Mouse (Mus musculus) layer of hippocampus, adult 11-12 months (tissue): Measurements from ENCODE around the gene Arsk.

ENCODE experiments used
- DNase-seq: peaks from one replicate; pipeline ENCODE4 v3.0.0; 2022; ENCODE audit warnings: low spot score

Gene Arsk

DNA sequence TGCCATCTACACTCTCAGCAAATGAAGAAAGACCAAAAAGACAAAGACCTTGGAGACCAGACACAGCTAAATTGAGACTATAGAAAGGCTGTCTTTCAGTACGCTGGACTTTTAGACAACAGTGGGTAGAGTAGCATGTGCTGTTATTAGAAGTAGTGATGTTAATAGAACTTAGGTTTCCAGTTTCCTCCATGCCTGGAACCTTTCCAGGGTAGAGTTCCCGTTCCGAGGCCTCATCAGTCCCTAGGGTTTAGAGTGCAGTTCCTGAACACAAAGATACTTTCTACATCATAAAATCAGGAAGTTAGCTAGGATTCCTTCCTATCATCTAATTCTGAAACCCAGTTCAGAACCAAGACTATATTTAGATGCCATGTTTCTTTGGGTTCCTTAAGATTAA is 73.9 kb downstream of the Arsk start:
- no peak for DNase-seq

DNA sequence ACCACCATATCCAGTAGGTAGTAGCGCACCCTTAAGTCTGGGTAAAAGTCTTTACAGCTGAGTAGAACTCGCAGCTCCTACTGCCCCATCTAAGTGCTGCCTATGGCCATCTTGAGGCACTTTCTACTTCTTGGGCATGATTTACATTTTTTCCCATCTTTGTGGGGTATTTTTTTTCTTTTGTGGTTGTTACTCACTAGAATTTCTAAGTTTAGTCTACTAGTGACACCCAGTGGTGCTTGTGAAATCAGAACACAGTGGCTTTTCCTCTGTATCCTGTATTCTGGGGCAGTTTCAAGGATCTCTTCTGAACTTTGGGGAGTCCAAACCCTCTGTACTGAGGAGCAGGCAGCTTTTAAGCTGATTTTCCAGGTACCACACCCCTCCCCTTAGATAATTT is 76.7 kb downstream of the Arsk start:
- peak; percentile 15 for DNase-seq

DNA sequence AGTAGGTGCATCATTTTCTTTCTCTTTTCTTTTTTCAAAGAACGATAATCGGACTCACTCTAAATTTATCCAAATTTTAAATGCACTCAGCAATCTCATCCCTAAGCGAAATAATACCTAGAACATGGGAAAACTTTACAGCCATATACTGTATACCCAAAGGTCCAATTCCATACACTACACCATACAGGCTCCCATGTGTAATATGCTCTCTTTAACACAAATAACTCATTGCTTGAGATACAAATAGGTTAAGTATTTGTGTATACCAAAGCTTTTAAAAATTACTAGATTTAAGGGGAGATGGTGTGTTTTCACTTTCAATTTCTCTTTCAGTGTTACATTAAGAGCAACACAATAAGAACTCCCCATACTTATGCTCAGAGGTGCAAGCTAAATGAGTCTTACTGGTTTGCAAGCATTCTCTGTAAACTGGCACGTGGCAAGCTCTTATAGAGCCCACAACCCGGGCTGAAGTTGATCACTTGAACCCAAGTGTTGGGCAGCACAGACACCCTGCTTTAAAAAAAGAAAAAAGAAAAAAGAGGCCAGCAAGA is 79.5 kb downstream of the Arsk start:
- DNase-seq, result no peak

DNA sequence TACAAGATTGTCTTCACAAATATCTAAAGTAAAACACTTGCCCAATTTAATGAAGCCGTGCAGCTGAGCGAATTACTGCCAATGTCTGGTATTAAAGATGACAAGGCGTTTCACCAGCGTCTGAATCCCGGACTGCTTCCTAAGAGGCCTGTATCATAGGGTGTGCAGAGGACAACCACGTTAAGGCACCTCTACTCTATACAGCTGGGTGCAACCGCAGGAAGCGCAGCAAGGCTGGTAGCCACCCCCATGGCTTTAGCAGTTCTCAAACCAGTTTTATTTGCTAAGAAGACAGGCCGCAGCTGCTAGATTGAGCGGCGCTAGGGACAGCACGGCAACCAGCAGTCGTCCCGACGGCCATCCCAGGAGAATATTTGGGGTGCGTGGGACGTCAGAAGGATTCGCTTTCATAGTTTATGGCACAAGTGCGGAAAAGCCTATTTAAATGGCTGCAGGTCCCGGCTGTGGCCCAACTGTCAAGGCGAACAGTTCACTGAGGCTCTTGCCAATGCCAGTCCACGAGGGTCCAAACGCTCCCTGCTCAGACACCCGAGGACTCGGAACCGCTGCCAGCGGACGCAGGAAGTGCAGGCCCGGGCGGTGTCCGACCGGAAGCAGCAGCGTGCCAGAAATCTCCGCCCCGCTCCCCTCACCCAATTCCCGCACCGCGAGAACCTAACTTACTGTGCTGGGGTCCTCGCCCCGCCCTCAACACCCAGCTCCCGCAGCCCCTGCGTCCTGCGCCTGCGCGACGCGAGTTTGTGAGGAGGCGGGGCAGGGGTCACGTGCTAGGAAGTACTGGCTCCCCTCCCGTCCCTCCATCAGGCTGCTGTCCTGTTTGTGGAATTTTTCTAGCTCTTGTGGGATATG is 80.3 kb downstream of the Arsk start, which contains the start of gene Rfesd:
Rfesd (minus strand) TSS at position 746 of the 870 bp plus-strand sequence.
- DNase-seq, result peak; percentile 97

DNA sequence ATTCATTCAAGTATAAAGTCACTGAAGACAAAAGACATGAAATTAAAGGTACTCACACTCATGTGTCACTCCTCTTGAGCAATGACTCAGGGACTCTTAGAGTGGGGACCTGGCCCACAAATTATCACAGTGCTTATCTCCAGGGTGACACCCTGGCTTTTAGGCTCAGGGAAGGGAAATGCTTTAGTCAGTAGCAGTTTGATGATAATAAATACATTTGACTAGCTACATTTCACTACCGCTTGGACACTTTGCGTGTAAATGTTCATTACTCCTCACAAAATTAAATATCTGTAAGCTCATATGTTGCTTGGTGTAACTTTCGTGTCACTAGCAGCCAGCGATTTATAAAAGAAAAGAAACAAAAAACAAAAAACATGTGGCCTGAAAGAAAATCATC is 81.0 kb downstream of the Arsk start:
- no peak for DNase-seq

DNA sequence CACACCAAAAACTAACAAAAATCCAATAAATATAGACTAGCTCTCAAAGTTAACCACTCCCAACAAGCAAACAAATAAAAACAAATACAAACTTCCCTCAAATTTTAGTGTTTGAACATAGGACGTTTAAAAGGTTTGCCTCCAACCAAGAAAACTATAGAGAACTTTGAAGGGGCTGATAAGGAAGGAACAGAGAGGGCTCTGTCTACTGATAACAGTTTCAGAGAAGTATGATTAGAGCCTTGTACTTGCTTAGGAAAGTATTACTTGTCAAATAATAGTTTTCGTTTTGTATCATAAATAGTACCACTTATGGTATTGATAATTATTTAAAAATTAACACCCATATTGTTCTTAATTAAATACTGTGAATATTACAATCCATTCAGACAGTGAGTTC is 83.9 kb downstream of the Arsk start:
- no peak for DNase-seq
